Mouse (Mus musculus): Measurements from ENCODE around the gene Zcchc18. TPM values are rescaled to one million over a fixed set of nuclear protein-coding genes. Genes with fewer than 3 reads are reported as not detected.
"Not testable (repeated sequence)": the region's sequence is repeated elsewhere in the genome, so short reads cannot be mapped to it uniquely, and the experiment has no call there.

Zcchc18 gene
- polyA plus RNA-seq (2011; ENCODE audit: insufficient read depth, insufficient read length, low read depth, missing spikeins), result 2.2 and 2.4 TPM in 2 replicates

DNA sequence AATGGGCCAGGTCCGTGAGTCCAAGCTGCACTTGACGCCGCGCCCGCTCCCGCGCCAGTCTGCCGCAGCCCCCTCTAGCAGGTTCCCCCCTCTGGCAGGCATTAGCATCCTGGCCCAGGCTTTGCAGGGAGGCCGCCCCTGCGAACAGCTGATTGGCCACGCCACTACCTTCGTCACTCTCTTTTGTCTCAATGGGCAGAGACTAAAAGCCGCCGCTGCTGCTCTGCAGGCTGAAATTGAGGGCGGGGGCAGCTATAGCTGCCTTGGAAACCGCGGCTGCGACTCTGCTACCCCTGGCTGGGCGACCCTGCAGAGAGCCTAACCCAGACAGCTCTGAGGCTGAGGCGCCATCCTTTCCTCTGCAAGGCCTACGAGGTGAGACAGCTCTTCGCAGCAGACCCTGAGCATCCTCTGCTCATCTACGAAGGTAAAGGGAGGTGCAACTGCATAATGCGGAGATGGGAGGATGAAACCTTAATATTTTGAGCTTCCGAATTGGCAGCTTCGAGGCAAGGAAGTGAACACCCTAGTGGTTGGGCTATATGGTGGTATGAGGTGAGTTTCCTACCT is at the start of gene Zcchc18:
Zcchc18 (plus strand) TSS at position 178 of the 570 bp plus-strand sequence.
- no peak within 1 kb of the TSS for H3K27ac ChIP-seq (ENCODE audit: insufficient read depth, low read length)

DNA sequence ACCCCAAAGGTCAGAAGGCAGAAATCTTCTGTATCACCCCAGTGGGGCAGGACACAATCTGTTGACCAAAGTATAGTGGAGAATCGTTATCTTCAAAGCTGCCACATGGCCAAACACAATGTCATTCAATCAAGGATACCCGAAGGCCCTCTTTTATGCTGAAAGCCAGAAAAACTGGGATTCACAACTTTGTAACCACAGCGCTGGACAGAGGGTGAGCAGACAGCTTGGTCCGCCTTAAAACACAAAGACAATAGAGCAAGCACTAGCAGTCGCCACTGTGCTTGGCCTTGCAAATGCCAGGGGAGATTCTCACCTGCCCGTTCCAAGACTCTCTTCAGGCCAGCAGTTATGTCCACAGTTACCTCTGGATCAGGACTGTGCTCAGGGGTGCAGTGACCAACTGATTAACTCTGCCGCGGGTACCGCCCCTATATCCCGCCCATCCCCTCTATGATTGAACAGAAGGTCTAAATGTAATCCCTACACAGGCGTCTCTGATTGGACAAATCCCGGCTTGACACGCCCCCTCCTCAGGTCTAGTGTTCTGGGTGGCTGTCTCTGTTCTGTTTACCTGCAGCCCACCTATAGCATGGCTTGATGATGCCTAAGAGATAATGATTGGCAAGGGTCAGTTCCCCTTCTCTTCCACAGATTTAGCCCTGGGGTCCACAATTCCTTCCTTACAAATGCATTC is 35.2 kb upstream of the Zcchc18 start:
- H3K9me3 ChIP-seq (replicated peaks; ENCODE audit: control insufficient read depth, insufficient read depth, low read length, poor library complexity, severe bottlenecking); H3K27me3 ChIP-seq (ENCODE audit: control insufficient read depth, insufficient read depth, low read length, poor library complexity, severe bottlenecking); H3K9ac ChIP-seq (ENCODE audit: low read depth, poor library complexity, severe bottlenecking); H3K4me1 ChIP-seq (ENCODE audit: control insufficient read depth, insufficient read depth, low read length); H3K27ac ChIP-seq (ENCODE audit: insufficient read depth, low read length); H3K36me3 ChIP-seq (ENCODE audit: control insufficient read depth, insufficient read depth, low read length, poor library complexity, severe bottlenecking): not testable (repeated sequence)
- peak overlapping the region; percentile 63 for H3K4me3 ChIP-seq (ENCODE audit: low read depth, low read length)

More for the DNA sequence above, at the start of gene Zcchc18:
- Histone ChIP-seq H3K4me3 (ENCODE audit: low read depth, low read length) (peak within 1 kb of the TSS; percentile 83), H3K27me3 (ENCODE audit: control insufficient read depth, insufficient read depth, low read length, poor library complexity, severe bottlenecking) (no peaks in the 10 kb centered on the region; the same call in 1 of the 2 replicates), H3K9me3 (replicated peaks; ENCODE audit: control insufficient read depth, insufficient read depth, low read length, poor library complexity, severe bottlenecking) (no peaks in the 10 kb centered on the region), H3K4me1 (ENCODE audit: control insufficient read depth, insufficient read depth, low read length) (no peaks in the 10 kb centered on the region), H3K9ac (ENCODE audit: low read depth, poor library complexity, severe bottlenecking) (peak within 1 kb of the TSS; percentile 22), H3K36me3 (ENCODE audit: control insufficient read depth, insufficient read depth, low read length, poor library complexity, severe bottlenecking) (no peaks in the 10 kb centered on the region)
- TF ChIP-seq CTCF (IDR thresholded peaks at IDR 0.05; ENCODE audit: low read depth, low read length), result no peak
- no peak for TF ChIP-seq POLR2A (IDR thresholded peaks at IDR 0.05; ENCODE audit: insufficient read depth, low read length)
- TF ChIP-seq EP300 (IDR thresholded peaks at IDR 0.05; ENCODE audit: insufficient read depth, low read depth, low read length), result no peak

DNA sequence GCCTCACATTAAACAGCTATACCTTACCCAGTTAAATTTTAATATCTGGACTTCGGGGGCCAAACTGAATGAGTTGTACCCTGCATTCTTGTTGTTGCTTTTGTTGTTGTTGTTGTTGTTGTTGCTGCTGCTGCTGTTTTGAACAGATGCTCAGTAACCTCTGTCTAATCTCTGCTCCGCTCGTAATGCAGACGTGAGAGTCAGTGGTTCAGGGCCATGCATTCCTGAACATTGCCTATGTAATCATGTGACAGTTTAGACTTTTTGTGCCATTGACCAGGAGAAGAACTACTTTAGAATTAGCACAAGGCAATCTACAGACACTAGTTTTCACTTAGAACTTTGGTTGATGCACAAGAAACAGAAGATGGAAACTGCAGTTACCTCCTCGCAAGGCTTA is 34.7 kb upstream of the Zcchc18 start:
- H3K9me3 ChIP-seq (replicated peaks; ENCODE audit: control insufficient read depth, insufficient read depth, low read length, poor library complexity, severe bottlenecking); H3K4me1 ChIP-seq (ENCODE audit: control insufficient read depth, insufficient read depth, low read length); H3K27ac ChIP-seq (ENCODE audit: insufficient read depth, low read length); H3K9ac ChIP-seq (ENCODE audit: low read depth, poor library complexity, severe bottlenecking); H3K27me3 ChIP-seq (ENCODE audit: control insufficient read depth, insufficient read depth, low read length, poor library complexity, severe bottlenecking); H3K4me3 ChIP-seq (ENCODE audit: low read depth, low read length); H3K36me3 ChIP-seq (ENCODE audit: control insufficient read depth, insufficient read depth, low read length, poor library complexity, severe bottlenecking): not testable (repeated sequence)

DNA sequence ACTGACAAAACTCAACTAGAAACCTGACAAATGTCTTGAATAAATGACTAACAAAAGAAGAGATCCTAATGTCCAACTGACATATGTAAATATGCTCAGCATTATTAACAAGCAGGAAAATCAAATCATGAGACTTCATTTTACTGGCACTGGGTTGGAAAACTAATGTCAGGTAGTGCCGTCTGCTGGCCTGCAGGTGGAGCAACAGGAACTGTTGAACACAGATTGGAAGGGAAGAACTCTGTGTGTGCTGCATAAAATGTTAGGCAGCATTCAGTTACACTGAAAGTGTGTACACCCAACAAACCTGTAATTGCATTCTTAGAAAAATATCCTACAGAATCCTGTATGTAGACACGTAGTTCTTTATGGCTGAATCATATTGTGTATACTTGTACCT is 33.3 kb upstream of the Zcchc18 start:
- Histone ChIP-seq H3K9me3 (replicated peaks; ENCODE audit: control insufficient read depth, insufficient read depth, low read length, poor library complexity, severe bottlenecking) (no peaks in the 10 kb centered on the region), H3K27me3 (ENCODE audit: control insufficient read depth, insufficient read depth, low read length, poor library complexity, severe bottlenecking) (no peaks in the 10 kb centered on the region)
- no peak for TF ChIP-seq EP300 (IDR thresholded peaks at IDR 0.05; ENCODE audit: insufficient read depth, low read depth, low read length)
- TF ChIP-seq CTCF (IDR thresholded peaks at IDR 0.05; ENCODE audit: low read depth, low read length), result peak; percentile 28
- TF ChIP-seq POLR2A (IDR thresholded peaks at IDR 0.05; ENCODE audit: insufficient read depth, low read length), result no peak

DNA sequence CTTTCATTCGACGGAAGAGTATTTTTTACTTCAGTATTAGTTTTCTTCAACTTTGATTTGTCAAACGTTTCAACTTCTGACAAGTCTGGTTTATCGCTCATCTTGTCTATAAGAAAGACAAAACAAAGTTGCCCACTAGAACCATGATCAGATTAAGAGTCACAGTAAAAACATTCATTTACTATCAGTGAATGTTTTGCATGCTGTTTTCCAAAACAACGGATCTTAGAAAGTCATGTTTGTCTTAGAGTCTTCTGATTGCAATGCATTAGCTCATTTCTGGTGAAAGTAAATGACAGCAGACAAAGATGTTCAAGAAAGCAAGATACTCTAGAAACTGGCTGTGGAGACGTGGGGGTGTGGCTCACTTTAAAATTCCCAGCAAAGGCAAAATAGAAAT is 17.6 kb upstream of the Zcchc18 start, which contains the start of gene Tmsb15b2:
Tmsb15b2 (minus strand) TSS at position 101 of the 400 bp plus-strand sequence.
- peak within 1 kb of the TSS; percentile 96 for H3K4me3 ChIP-seq (ENCODE audit: low read depth, low read length)
- H3K4me1 ChIP-seq (ENCODE audit: control insufficient read depth, insufficient read depth, low read length), result not testable (repeated sequence)
- H3K9ac ChIP-seq (ENCODE audit: low read depth, poor library complexity, severe bottlenecking), result peak within 1 kb of the TSS; percentile 12; the same call in 1 of the 2 replicates

More for the DNA sequence above, 33.3 kb upstream of the Zcchc18 start:
- no peak overlapping the region for H3K27ac ChIP-seq (ENCODE audit: insufficient read depth, low read length)
- H3K36me3 ChIP-seq (ENCODE audit: control insufficient read depth, insufficient read depth, low read length, poor library complexity, severe bottlenecking), result no peaks in the 10 kb centered on the region
- H3K9ac ChIP-seq (ENCODE audit: low read depth, poor library complexity, severe bottlenecking), result no peak overlapping the region
- H3K4me3 ChIP-seq (ENCODE audit: low read depth, low read length), result no peak overlapping the region
- no peaks in the 10 kb centered on the region for H3K4me1 ChIP-seq (ENCODE audit: control insufficient read depth, insufficient read depth, low read length)

DNA sequence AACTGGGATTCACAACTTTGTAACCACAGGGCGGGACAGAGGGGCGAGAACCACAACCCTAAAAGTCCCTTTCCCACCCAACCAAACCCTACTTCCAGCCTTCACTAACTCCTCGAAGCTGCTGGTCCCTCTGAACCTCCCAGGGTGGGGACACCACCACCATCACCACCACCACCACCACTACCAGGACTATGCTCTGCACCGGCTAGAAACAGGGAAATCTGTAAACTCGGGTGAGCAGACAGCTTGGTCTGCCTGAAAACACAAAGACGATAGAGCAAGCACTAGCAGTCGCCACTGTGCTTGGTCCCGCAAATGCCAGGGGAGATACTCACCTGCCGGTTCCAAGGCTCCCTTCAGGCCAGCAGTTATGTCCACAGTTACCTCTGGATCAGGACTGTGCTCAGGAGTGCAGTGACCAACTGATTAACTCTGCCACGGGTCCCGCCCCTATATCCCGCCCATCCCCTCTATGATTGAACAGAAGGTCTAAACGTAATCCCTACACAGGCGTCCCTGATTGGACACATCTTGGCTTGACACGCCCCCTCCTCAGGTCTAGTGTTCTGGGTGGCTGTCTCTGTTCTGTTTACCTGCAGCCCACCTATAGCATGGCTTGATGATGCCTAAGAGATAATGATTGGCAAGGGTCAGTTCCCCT is 16.4 kb upstream of the Zcchc18 start, which contains the start of the genes Tmsb15l and Tmsb15b1:
Tmsb15l (minus strand) TSS at position 446 of the 661 bp plus-strand sequence.
Tmsb15b1 (minus strand) TSS at position 451 of the 661 bp plus-strand sequence.
- TF ChIP-seq POLR2A (IDR thresholded peaks at IDR 0.05; ENCODE audit: insufficient read depth, low read length) (peak; percentile 66), CTCF (IDR thresholded peaks at IDR 0.05; ENCODE audit: low read depth, low read length) (no peak)
- H3K27ac ChIP-seq (ENCODE audit: insufficient read depth, low read length), result no peak within 1 kb of the TSS
- H3K27me3 ChIP-seq (ENCODE audit: control insufficient read depth, insufficient read depth, low read length, poor library complexity, severe bottlenecking), result no peaks in the 10 kb centered on the region
- no peaks in the 10 kb centered on the region for H3K36me3 ChIP-seq (ENCODE audit: control insufficient read depth, insufficient read depth, low read length, poor library complexity, severe bottlenecking)
- peak within 1 kb of the TSS; percentile 96 for H3K4me3 ChIP-seq (ENCODE audit: low read depth, low read length)
- H3K9me3 ChIP-seq (replicated peaks; ENCODE audit: control insufficient read depth, insufficient read depth, low read length, poor library complexity, severe bottlenecking), result no peaks in the 10 kb centered on the region
- H3K4me1 ChIP-seq (ENCODE audit: control insufficient read depth, insufficient read depth, low read length), result no peaks in the 10 kb centered on the region
- H3K9ac ChIP-seq (ENCODE audit: low read depth, poor library complexity, severe bottlenecking), result peak within 1 kb of the TSS; percentile 12; the same call in 1 of the 2 replicates

More for the DNA sequence above, 17.6 kb upstream of the Zcchc18 start, which contains the start of gene Tmsb15b2:
- H3K27ac ChIP-seq (ENCODE audit: insufficient read depth, low read length); H3K9me3 ChIP-seq (replicated peaks; ENCODE audit: control insufficient read depth, insufficient read depth, low read length, poor library complexity, severe bottlenecking); H3K27me3 ChIP-seq (ENCODE audit: control insufficient read depth, insufficient read depth, low read length, poor library complexity, severe bottlenecking); H3K36me3 ChIP-seq (ENCODE audit: control insufficient read depth, insufficient read depth, low read length, poor library complexity, severe bottlenecking): not testable (repeated sequence)

Data from ES-Bruce4 (cell line).